Mouse (Mus musculus) spleen, adult 2 months (tissue): ENCODE measurements around the gene Lhx3. TPM values are rescaled to one million over a fixed set of nuclear protein-coding genes. Genes with fewer than 3 reads are reported as not detected.

Source experiments
- DNase-seq, 2 experiments: peaks; one replicate each; pipeline versions ENCODE4 v3.0.0 to v3.0.0-alpha.2; 2012 to 2021; ENCODE audit warnings: low spot score in 2 of 2, low read depth in 1 of 2
- H3K27ac ChIP-seq: fragments of 200-500 bp; 2 replicates; pipeline ENCODE4 v1.5.1; 2012; ENCODE audit warnings: low read length, inconsistent platforms; ENCODE audit not compliant: insufficient read depth
- H3K27me3 ChIP-seq: fragments of 200-500 bp; 2 replicates; pipeline ENCODE4 v1.6.1; 2012; ENCODE audit warnings: mild to moderate bottlenecking, moderate library complexity, low read length, inconsistent platforms; ENCODE audit not compliant: control insufficient read depth, insufficient read depth
- H3K36me3 ChIP-seq: fragments of 200-500 bp; 2 replicates; pipeline ENCODE4 v1.6.1; 2012; ENCODE audit warnings: mild to moderate bottlenecking, low read length, inconsistent platforms; ENCODE audit not compliant: control insufficient read depth, insufficient read depth
- H3K4me1 ChIP-seq: fragments of 200-500 bp; 2 replicates; pipeline ENCODE4 v1.6.1; 2011; ENCODE audit warnings: inconsistent platforms; ENCODE audit not compliant: control insufficient read depth, insufficient read depth, insufficient read length
- H3K4me3 ChIP-seq: fragments of 200-500 bp; 2 replicates; pipeline ENCODE4 v1.5.1; 2011; ENCODE audit warnings: mild to moderate bottlenecking, inconsistent platforms; ENCODE audit not compliant: insufficient read depth, insufficient read length; ENCODE audit errors: extremely low read depth
- CTCF ChIP-seq: fragments of 200-500 bp; IDR thresholded peaks from 2 replicates; pipeline ENCODE4 v1.5.1; 2011; ENCODE audit warnings: mild to moderate bottlenecking, inconsistent platforms; ENCODE audit not compliant: insufficient read depth, insufficient read length, insufficient replicate concordance; ENCODE audit errors: extremely low read depth
- POLR2A ChIP-seq: fragments of 200-500 bp; IDR thresholded peaks from 2 replicates; pipeline ENCODE4 v1.6.1; 2011; ENCODE audit warnings: low read depth, low read length, inconsistent platforms
- WGBS: fragments of 180-500 bp; shearing (Covaris S2); methylation state at CpG from one replicate; pipeline ENCODE4 v1.1.7; 2018; 5-methylcytosine and 5-hydroxymethylcytosine counted together
- polyA plus RNA-seq: library from polyadenylated mRNA; depleted of rRNA; stranded (reverse); fragments of >200 nt; gene quantifications from 2 replicates; pipeline ENCODE4 v1.2.3, GENCODE M21; 2012

Gene Lhx3
- polyA plus RNA-seq, 1 experiment = not detected

GRCm38 (mm10) chr2:26168843-26169579 lies 39.1 kb downstream of the Lhx3 start:
- no peak for DNase-seq
- no peaks in the 10 kb centered on the region for H3K27me3 ChIP-seq
- WGBS = 69% methylated on average over 11 of the region's 11 CpGs
- no peak overlapping the region for H3K27ac ChIP-seq
- no peak overlapping the region for H3K4me3 ChIP-seq
- H3K36me3 ChIP-seq = no peaks in the 10 kb centered on the region
- no peaks in the 10 kb centered on the region for H3K4me1 ChIP-seq
- TF ChIP-seq POLR2A = no peak

- DNase-seq = no peak
- H3K4me1 ChIP-seq = no peaks in the 10 kb centered on the region
- no peaks in the 10 kb centered on the region for H3K36me3 ChIP-seq
- H3K27me3 ChIP-seq = no peaks in the 10 kb centered on the region
- H3K27ac ChIP-seq = no peak overlapping the region
- H3K4me3 ChIP-seq = no peak overlapping the region
- TF ChIP-seq POLR2A (no peak), CTCF (no peak)
- WGBS = 84% methylated on average over 3 of the region's 3 CpGs
Observed at GRCm38 (mm10) chr2:26166890-26167289, 41.2 kb downstream of the Lhx3 start.

GRCm38 (mm10) chr2:26158064-26158463 lies 50.0 kb downstream of the Lhx3 start:
- no peaks in the 10 kb centered on the region for H3K36me3 ChIP-seq
- 97% methylated on average over 9 of the region's 9 CpGs for WGBS
- no peak overlapping the region for H3K27ac ChIP-seq
- TF ChIP-seq CTCF (no peak), POLR2A (no peak)
- no peak for DNase-seq
- H3K4me3 ChIP-seq = no peak overlapping the region
- no peaks in the 10 kb centered on the region for H3K4me1 ChIP-seq
- no peaks in the 10 kb centered on the region for H3K27me3 ChIP-seq

- WGBS = 82% methylated on average over 10 of the region's 10 CpGs
- Histone ChIP-seq H3K27me3 (no peaks in the 10 kb centered on the region), H3K36me3 (no peaks in the 10 kb centered on the region), H3K4me3 (no peak overlapping the region), H3K4me1 (no peaks in the 10 kb centered on the region), H3K27ac (no peak overlapping the region)
- TF ChIP-seq CTCF (no peak), POLR2A (no peak)
- DNase-seq = no peak
Observed at GRCm38 (mm10) chr2:26156191-26156977, 51.7 kb downstream of the Lhx3 start.

- no peaks in the 10 kb centered on the region for H3K4me1 ChIP-seq
- no peak overlapping the region for H3K4me3 ChIP-seq
- H3K27ac ChIP-seq = no peak overlapping the region
- TF ChIP-seq CTCF = no peak
- TF ChIP-seq POLR2A = no peak
- DNase-seq = no peak
- H3K27me3 ChIP-seq = no peaks in the 10 kb centered on the region
- no peaks in the 10 kb centered on the region for H3K36me3 ChIP-seq
- 52% methylated on average over 3 of the region's 3 CpGs for WGBS
Observed at GRCm38 (mm10) chr2:26155737-26156136, 52.4 kb downstream of the Lhx3 start.

- Histone ChIP-seq H3K27ac (no peak overlapping the region), H3K4me1 (no peaks in the 10 kb centered on the region), H3K4me3 (no peak overlapping the region), H3K27me3 (no peaks in the 10 kb centered on the region), H3K36me3 (no peaks in the 10 kb centered on the region)
- DNase-seq = no peak
- 55% methylated on average over 5 of the region's 5 CpGs for WGBS
- TF ChIP-seq CTCF (no peak), POLR2A (no peak)
Observed at GRCm38 (mm10) chr2:26154586-26154985, 53.5 kb downstream of the Lhx3 start.

GRCm38 (mm10) chr2:26153909-26154340 lies 54.2 kb downstream of the Lhx3 start:
- H3K4me1 ChIP-seq = no peaks in the 10 kb centered on the region
- no peak overlapping the region for H3K4me3 ChIP-seq
- H3K27ac ChIP-seq = no peak overlapping the region
- no peaks in the 10 kb centered on the region for H3K36me3 ChIP-seq
- no peaks in the 10 kb centered on the region for H3K27me3 ChIP-seq
- DNase-seq = peak; percentile 17 to 22
- peak; percentile 46; the same call in 1 of the 2 replicates for TF ChIP-seq CTCF
- TF ChIP-seq POLR2A = no peak
- WGBS = 32% methylated on average over 4 of the region's 4 CpGs
